Mouse (Mus musculus): ENCODE measurements around the gene Myadm.

GRCm38 (mm10) chr7:3239193-3239592, 49.7 kb upstream of the Myadm start:
- TF ChIP-seq CTCF (IDR thresholded peaks at IDR 0.05; ENCODE audit: low read depth, low read length) (no peak), POLR2A (IDR thresholded peaks at IDR 0.05; ENCODE audit: borderline replicate concordance, low read depth, low read length) (no peak)
